Mouse (Mus musculus) monocyte, adult 2 months (primary cell): Measurements from ENCODE around the gene Fam24a.
A peak's percentile ranks its signal among the peaks of the same experiment; 100 is the strongest.

Experiments used
- DNase-seq, 2 experiments: peaks; one replicate each; pipeline ENCODE4 v3.0.0; 2022; ENCODE audit warnings: low spot score in 2 of 2, low read depth in 1 of 2

Fam24a gene

DNA sequence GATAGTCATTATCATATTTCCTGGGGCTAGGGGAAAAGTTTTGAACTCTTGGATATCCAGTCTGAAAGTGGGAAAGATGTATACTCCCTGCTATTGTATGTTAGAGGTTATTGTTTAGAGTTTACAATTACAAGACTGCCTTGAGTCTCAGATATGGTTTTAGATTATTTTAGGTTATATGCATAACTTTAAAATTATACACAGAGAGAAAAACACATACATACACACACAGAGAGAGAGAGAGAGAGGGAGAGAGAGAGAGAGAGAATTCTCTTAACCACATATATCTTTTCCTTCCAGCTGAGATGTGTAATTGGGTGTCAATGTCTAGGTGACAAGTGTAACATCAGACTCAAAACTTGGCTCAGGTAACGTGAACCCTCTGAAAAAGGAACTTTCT lies at the start of gene Fam24a:
Gene Fam24a, plus strand, starts transcription at position 301 of the 400 bp plus-strand sequence.
- DNase-seq: no peak

DNA sequence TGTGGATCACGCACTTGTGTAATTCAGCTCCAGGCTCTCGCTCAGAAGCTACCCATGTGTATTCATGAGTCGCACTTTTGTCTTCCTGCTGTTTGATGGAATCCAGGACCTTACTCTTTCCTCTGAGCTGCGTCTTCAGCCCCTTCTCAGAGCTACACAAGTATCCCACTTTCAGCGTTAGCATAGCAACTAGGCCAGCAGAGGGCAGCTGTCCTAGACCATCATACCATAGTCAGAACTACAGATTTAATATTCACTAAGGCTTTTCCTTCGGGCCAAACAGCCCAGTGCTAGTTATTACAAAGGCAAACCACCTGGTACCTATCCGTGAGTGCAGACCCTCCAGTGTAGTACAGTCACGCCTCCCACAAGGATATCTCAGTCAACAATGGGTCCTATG lies 36.5 kb upstream of the Fam24a start:
- no peak for DNase-seq

DNA sequence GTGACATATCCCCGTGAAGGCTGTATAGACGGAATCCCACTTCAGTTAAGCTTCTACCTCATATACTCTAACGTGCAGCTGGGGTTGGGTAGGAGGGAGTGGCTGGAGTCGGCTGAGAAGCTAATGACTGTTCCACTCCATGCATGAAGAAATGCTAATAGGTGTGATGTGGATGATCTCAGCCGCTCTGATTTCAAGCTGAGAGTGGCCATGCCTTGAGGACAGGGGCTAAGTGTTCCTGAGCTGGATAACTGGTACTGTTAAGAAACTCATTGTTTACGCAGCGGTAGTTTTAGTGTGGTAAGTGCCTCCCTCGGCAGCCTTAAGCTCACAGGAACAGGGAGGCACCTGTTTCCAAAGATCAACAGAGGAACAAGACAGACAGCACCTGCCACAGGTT lies 30.3 kb upstream of the Fam24a start:
- no peak for DNase-seq

DNA sequence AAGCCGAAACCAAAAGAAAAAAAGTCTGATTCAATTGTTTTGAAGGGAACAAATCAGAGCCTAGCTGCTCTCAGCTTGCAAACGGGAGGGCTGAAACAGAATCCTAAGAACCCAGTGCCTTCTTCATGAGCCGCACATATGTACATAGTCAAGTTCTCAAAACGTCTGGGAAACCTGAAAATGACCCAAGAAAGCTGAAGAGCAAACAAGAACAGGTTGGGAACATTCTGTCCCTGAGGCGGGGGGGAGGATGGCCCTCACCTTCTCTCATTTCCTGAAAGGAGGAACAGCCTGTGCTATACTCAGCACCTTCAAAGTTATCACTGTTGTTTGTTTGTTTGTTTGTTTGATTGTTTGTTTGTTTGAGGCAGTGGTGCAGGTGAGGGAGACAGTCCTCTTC lies 26.9 kb upstream of the Fam24a start:
- DNase-seq: no peak

DNA sequence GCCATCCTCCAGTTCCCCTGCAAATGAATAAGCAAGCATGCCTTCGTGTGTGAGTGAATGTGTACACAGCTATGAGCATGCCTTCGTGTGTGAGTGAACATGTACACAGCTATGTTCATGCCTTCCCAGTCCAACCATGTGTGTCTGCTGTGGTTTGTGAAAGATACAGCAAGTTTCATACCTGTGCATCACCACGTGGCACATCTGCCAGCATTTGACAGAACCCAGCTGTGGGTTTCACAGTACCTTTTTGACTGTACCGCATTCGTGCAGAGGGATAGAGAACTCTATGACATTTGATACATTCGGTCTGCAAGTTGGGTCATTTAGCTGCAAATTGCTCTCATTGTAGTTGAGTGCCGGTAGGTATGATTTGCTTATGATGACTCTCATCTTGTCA lies 19.2 kb upstream of the Fam24a start:
- no peak for DNase-seq

DNA sequence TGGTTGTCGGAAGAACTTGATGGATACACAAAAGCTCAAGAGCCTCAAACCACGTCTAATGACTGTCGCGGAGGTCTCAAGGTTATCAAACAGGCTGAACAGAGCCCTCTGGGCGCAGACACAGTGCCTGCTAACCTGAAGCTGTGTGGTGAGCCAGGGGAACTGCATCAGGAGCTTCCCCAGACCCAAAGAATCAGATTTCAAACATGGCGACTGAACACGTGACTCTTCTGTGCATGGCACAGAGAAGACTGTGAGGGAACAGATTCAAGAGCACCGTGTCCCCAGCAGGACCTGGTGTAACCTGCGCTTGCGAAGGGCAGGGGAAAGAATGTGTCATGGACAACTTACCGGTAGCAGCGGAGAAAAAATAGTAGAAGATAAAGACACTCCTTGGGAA lies 16.1 kb upstream of the Fam24a start:
- DNase-seq: no peak

DNA sequence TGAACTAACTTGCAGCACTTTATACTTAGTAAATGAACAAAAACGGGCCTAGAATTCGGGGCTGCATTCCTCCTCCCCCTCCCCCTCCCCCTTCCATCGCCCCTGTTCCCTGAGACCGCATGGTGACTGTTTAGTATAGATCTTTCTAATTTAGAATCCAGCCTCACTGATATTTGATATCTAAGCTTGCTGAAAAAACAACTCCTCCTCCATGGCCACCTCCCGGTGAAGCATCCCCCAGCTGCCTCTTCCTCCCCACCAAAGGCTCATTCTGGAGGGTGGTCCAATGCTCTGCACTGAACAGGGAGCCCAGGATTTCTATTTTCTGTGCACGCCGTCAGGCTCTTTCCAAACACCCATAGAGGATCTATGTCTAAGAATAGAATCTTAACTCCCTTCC lies 15.3 kb upstream of the Fam24a start:
- no peak for DNase-seq

DNA sequence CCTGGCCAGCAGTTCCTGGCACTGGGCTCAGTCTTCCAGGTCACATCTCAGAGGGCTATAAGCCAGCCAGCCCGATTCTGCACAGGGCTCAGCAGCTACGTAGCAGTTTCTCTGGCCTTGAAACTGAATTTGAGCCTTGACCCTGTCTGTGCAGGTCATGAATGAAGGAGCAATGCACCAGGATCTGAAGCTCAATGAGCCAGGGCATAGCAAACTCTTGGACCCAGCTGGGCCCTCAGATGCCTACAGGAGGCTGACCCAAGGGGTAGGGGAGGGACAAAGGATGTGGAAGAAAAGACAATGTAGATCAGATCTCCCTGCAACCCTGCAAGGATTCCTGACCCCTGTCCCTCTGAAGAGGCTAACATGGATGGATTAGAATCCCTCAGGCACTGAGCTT lies 11.5 kb upstream of the Fam24a start, which contains the start of gene Cuzd1:
Gene Cuzd1, minus strand, starts transcription at position 101 of the 400 bp plus-strand sequence.
- DNase-seq: no peak

DNA sequence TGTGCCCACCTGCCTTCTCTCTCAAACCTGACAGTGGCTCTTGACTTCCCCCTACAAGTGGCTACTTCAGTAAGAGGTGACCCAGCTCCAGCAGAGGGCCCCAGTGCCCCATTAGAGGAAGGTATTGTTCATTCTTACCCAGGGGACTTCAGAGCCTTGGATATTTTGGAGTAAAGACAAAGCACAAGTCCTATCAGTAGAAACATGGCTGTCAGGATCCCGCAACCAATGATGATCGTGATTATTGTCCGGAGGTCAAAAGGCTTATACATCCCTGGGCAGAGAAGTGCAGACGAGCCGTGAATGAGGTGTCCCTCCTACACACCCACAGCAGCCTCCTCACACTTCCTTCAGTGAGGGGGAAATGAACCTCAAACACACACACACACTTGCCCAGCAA lies 6.6 kb upstream of the Fam24a start:
- no peak for DNase-seq

DNA sequence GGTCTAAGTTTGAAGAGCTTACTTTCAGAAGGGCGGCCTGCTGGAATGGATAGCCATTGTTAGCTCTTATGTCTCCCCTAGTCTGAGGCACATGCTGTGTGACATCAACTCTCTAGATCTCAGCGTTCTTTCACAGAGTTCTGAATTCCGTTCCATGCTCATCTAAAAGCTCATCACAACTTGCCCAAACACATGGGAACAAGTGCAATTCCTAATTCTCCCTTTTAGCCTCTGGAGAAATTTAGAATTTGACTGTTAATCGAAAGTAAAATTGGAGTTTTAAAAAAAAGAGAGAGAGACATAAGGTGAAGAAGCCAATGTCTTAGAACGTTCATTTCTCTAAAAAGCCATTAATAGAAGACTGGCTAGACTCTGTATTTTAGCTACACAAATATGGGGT lies 4.2 kb upstream of the Fam24a start, which contains the start of gene Fam24b:
Gene Fam24b, minus strand, starts transcription at position 101 of the 400 bp plus-strand sequence.
- no peak for DNase-seq

DNA sequence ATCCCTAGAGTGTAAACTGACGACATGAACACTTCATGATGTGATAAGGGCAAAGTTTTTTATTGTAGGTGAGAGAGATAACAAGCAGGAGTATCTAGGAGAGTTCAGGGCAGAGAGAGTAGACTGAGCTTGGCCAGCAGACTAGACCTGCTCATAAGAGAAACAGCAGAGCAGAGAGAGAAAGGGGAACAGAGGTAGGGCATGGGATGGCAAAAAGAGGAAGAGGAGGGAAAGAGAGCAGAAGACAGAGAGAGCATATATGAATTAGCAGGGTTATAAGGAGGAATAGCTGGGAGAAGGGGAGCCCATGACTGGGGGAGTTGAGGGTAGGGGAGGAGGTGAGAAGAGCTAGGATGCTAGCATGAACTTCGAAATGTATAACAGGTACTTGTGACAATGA lies 2.0 kb upstream of the Fam24a start:
- DNase-seq: no peak

DNA sequence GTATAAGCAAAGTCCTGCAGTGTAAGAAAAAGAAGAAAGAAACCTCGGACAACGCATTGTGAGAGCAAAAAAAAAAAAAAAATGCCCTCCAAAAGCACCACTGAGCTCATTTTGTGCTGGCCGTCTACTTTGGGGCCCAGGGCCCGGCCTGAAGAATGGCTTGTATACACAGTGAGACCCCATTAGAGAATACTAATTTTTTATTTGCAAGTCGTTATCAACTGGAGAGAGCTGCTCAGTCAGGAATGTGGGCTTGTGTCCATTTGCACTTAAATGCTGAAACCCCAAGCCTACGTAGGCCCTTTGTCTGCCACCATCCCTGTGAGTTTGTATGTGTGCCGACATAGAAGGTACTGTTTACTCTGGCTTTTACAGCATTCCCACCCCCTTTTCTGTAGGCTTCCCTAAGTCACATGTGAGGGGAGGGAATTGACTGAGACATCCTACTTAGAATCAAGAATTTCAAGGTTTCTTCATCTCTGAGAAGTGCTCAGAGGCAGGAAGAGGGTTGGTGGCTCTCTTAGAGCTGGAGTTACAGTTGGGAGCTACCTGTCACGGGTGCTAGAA lies 3.9 kb downstream of the Fam24a start:
- DNase-seq: no peak

DNA sequence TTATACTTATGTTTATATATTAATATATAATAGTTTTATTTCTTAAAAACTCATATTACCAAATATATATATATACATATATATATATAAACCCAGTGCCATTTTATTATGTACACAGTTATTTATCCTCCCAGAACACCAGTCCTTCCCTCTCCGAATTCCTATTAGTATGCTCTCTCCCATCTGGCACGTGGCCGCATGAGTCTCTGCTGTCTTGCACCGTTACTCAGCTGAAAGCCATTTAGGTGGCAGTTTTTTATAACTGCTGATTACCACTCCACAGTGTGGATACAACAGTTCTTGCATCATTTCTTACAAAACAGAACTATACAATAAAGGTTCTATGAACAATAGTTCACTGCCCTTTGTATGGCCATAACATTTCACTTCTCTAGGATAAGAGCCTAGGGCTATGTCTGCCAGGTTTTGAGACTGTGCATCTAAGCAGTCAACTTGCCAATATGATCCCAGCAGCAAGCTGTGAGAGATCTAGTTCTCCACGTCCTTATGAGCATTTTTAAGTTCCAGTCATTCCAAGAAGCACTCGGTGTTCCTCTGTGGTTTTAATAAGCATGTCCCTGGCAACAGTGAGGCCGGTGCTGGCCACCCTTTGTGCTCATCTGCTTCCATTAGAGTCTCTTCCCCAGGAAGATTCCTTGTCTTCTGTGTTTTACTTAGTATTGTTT lies 12.3 kb downstream of the Fam24a start:
- DNase-seq: no peak

DNA sequence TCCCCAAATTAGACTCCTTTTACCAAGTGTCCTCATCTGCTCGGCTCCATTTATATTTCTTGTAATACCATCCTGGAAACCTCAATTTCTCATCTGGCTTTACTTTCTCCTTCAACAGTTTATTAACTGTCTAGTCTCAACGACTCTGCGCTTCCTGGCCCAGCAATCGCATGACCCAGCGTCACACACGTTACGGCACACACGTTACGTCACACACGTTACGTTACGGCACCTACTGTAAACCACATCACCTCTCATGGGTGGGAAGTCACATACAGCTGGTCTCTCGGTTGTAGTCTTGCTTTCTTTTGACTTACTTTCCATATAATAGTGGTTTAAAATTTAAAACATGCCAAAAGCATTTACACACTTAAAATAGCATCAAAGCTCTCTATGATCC lies 22.4 kb downstream of the Fam24a start:
- no peak for DNase-seq

DNA sequence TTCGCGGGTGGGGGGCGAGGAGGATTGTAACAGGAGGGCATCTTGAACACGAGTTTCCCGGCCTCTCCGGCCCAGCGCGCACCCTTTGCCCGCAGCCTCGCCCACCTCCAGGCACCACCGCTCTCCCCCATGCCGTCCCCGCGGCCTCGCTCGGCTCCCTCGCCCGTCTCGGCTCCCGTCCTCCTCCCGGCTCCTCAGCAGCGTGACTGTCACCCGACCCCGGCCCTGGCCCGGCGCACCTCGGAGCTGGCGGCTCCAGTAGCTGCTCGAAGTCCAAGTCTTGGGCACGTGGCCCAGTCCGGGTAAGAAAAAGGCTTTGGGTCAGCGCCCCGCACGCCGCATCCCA lies 28.6 kb downstream of the Fam24a start:
- no peak for DNase-seq

DNA sequence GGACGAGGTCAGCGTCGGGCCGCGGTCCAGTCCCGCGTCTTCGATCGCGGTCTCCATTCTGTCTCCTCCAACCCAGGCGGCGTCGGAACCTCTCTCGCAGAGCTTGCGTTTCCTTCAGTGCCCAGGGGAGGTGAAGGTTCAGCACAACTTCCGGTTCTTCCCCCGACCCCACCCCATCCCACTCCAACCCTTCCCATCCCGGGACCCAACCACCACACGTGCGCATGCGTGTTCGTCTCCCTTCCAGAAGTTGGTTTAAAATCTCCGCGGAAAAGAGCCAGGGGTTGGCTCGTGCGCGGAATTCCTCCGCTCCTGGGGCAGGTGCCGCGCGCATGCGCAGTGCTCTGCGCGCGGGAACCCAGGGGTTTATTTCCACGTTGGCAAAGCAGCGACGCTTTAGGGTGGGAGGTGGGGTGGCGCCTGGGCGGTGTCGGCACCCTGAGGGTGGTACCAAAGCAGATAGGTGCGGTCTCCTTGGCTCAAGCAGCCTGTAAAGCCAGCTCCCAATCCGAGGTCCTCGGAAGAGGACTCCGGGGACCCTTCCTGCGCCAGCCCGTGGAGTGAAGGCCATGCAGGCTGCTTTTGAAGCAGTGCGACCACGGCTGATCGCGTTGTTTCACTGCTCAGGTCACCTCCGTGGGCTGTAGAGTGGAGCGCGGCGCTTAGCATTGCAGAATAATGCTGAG lies 29.1 kb downstream of the Fam24a start, which contains the start of gene 2310057M21Rik:
Gene 2310057M21Rik, minus strand, starts transcription at position 145 of the 686 bp plus-strand sequence.
- DNase-seq: peak; percentile 50 to 74

DNA sequence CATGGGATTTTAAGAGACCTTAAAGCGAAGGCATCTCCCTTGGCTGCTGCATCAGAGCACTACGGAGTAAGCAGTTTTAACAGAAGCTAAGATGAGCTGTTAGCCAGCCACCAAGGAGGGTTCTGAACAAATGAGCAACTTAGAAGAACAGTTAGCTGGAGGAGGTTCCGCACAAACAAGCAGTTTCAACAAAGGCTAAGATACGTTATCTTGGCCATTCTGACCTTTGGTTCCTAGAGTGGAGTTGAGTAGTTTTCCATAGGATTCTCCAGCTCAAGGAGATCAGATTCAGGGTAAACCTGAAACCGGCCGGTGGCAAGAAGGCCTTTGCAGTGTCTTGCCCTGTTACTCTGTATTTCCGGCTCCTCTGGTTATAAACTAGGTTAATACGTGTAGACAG lies 30.5 kb downstream of the Fam24a start:
- no peak for DNase-seq

DNA sequence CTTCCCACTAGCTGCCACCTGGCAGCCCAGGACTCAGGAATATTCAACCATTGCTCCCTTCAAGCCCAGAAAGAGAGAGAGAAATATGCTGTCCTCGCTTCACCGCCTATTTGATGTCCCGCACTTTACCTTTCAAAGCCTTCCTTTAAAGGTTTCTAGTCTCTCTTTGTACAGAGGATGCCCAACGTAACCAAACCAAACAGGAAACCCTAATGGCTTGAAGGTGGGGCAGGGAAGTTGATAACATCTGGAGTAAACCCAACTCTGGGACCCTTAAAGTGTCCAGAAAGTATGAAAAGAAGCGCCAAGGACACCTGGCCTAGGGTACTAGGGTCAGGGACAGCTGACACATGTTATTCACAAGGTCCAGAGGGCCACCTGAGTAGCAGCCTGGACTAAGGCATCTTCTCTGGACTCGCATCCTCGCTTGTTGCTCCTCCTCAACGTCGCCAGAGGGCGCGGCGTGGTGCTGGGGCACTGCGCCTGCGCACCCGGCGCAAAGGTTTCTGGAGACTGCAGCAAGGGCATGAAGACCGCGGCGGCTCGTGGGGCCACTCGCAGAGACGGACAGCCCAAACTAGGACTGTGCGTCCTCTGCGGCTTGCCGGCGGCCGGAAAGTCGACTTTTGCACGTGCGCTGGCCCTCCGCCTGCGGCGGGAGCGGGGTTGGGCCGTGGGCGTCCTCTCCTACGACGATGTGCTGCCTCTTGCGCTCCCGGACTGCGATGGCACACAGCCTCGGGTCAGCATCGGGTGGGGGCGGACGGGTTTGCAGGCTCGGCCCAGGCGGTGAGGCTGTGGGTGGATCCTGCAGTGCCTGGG lies 37.2 kb downstream of the Fam24a start, which contains the start of gene Pstk:
Gene Pstk, plus strand, starts transcription at position 494 of the 822 bp plus-strand sequence.
- peak; percentile 54 to 78 for DNase-seq

DNA sequence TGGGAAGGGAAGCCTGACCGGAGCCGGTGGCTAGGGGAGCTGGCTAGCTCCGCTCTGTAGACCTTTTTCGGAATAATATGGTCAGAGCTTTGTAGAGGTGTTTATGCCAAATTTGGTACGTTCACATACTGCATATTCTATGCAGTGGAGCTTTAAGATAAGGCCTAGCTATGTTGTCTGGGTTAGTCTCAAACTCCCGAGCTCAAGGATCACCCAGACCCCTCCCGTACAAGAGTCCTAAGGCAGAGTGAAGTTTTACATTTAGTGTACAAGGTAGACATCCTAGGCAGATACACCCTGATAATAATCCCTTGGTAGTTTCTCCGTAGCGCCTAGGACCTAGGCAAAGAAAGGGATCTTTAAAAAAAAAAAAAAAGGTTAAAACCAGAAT lies 37.8 kb downstream of the Fam24a start:
- DNase-seq: no peak

DNA sequence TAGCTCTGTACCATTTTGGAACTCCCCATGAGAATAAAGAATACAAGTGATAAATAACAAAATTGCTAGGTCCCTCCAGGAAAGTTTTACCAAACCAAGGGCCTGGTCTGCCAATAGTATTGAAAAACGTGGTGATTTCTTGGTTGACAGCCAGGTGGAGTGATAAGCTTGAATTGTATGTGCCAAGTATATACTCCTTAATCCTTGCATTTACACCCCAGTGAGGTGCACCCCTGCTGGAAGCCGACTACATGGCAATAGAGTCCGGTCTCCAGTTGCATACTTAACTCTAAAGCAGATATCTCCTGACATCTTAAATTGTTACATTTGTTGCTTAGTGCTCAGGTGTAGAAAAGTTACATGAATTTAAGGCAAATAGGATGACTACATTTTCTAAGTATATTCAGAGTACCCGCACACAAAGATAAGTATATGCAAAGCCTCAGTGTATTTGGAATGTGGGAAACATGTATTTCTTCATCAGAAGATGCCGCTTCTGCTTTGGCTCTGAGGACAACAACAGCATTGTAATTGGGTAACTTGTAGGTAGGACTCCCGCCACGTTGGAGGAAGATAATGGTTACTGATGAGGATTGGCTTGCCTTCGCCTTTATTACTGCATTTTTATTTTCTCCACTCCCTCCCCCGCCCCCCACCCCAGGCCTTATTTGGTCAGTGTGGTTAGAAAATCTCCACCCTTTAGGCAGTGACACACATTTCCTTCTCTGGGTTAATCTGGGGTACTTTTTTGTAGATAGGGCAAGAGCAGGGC lies 38.4 kb downstream of the Fam24a start:
- no peak for DNase-seq
